Mouse (Mus musculus) erythroblast, adult 5-6 weeks (primary cell): ENCODE results near the gene Dpep1. TPM values are rescaled to one million over a fixed set of nuclear protein-coding genes. Genes with fewer than 3 reads are reported as not detected.
A peak's percentile ranks its signal among the peaks of the same experiment; 100 is the strongest.

Experiments used
- ATAC-seq: replicated peaks from 2 replicates; pipeline ENCODE4 v1.8.0; 2016; ENCODE audit warnings: moderate number of reproducible peaks, mild to moderate bottlenecking, moderate TSS enrichment, inconsistent platforms; ENCODE audit not compliant: poor library complexity, low FRiP score, severe bottlenecking
- total RNA-seq, 2 experiments: library from RNA; stranded (forward) in 1 of 2; stranded (reverse) in 1 of 2; fragments of 150-400 nt in 1 of 2; fragments of 200-764, 138-1000 nt in 1 of 2; gene quantifications; 2 replicates each; pipeline versions ENCODE4 v1.2.3 to v1.2.4; 2015 to 2017; ENCODE audit warnings: low replicate concordance in 2 of 2

Gene Dpep1
- 1.3 TPM in 1 of 2 replicates, not detected in the other for total RNA-seq (2015; ENCODE audit: low replicate concordance)
- total RNA-seq (2017; ENCODE audit: low replicate concordance) = not detected in 2 replicates

- no peak for ATAC-seq
Observed at GRCm38 (mm10) chr8:123185566-123186409, at the start of gene Dpep1. TSS of gene Dpep1 (plus strand) at chr8:123186242.

- ATAC-seq = no peak
Observed at GRCm38 (mm10) chr8:123136287-123136686, 49.8 kb upstream of the Dpep1 start.

GRCm38 (mm10) chr8:123137645-123138077 is 48.4 kb upstream of the Dpep1 start:
- ATAC-seq = no peak

DNA sequence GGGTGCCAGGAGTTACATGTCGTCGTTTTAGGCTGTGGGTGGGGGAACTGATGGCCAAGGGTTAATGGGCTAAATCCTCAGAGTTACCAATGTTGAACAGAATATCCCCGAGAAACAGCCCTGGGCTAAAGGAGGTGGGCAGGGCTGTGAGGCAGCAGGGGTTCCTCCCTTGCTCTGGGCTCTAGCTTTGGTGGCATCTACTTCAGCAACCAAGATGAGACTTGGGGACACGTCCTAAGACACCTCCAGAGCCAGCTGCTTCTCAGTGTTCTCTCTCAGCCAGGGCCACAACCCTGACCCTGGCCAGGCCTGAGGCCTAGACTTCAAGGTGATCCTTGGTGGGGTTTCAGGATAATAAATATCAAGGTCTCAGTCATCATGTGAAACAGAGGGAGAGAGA is 47.3 kb upstream of the Dpep1 start:
- no peak for ATAC-seq

- ATAC-seq = no peak
Observed at GRCm38 (mm10) chr8:123141741-123142462, 44.1 kb upstream of the Dpep1 start.

GRCm38 (mm10) chr8:123145279-123145678 is 40.8 kb upstream of the Dpep1 start:
- ATAC-seq = no peak

DNA sequence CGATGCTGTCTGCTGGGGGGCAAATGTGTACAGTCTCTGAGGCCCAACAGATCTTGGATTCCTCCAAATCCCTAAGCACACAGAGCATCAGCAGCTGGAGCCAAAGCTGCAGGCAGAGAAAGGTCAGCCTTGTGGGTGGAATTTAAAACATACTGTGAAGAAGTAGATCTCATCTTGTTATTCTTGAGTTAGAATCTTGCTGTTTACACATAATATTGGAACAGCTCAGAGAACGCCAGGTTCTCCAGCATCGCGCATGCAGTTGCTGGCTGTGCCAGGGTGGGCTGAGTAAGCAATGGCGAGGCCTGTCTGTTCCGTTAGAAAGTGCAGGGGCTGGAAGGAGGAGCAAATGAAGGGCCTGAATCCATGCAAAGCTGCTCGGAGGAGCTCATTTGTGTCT is 39.7 kb upstream of the Dpep1 start:
- ATAC-seq = no peak

GRCm38 (mm10) chr8:123150737-123151171 is 35.3 kb upstream of the Dpep1 start:
- no peak for ATAC-seq

GRCm38 (mm10) chr8:123155177-123155576 is 30.9 kb upstream of the Dpep1 start:
- ATAC-seq = 0 out of 2 replicates have a peak, but pooled peaks have one; percentile 35

GRCm38 (mm10) chr8:123156070-123156773 is 29.8 kb upstream of the Dpep1 start:
- ATAC-seq = peak; percentile 78

- no peak for ATAC-seq
Observed at GRCm38 (mm10) chr8:123157888-123158465, 28.1 kb upstream of the Dpep1 start, which contains the start of gene Sult5a1. TSS of gene Sult5a1 (minus strand) at chr8:123158315.

DNA sequence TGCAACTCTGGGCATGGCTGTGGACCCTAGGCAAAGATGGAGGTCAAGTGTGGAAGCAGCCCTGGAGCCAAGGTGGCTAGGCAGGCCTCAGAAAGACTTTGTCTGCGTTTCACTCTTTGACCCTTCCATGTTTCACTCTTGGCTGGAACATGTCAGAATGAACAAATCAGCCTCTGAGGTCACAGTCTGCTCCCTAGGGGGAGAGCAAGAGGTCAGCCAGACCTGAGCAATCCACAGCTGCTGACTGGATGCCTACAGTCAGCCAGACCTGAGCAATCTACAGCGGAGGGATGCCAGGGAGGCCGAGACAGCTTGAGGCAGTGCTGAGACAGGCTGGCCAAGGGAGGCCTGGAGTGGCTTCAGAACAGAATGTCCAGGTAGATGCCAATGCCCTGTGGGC is 4.7 kb upstream of the Dpep1 start:
- ATAC-seq = no peak

DNA sequence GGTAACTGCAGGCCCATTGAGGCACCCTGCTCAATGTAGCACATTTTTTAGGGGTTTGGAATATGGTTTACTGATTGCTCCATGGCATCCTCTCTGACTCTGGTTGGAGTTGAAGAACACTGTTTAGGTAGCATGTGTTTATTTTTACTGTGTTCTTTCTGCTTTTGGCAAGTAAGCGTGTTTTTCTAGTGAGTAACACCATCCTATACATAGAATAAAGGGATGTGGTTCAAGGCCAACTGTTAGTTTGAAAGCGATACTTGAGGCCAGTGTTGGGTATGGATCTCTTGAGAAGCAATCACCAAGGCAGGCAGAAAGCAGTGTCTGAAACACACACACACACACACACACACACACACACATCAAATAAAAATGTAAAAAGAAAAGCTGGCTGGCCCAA is 2.0 kb downstream of the Dpep1 start:
- no peak for ATAC-seq

DNA sequence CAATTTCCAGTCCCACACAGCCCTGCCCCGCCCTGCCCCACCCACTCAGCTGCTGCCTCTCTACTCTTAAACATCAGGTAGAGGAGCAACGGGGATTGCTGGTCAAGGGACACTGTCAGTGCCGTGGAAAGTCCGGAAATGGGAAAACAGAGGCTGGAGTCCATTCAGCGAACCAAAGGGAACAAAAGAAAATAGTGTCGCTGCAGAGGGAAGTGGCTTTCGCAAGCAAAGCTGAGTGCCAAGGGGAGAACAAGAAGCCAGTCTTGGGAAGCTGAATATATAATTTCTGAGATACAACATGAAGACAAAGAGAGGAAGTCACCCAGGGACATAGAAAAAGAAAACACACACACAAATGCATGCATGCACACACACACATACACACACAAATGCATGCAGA is 2.8 kb downstream of the Dpep1 start:
- ATAC-seq = no peak

GRCm38 (mm10) chr8:123190678-123191077 is 4.6 kb downstream of the Dpep1 start:
- no peak for ATAC-seq

DNA sequence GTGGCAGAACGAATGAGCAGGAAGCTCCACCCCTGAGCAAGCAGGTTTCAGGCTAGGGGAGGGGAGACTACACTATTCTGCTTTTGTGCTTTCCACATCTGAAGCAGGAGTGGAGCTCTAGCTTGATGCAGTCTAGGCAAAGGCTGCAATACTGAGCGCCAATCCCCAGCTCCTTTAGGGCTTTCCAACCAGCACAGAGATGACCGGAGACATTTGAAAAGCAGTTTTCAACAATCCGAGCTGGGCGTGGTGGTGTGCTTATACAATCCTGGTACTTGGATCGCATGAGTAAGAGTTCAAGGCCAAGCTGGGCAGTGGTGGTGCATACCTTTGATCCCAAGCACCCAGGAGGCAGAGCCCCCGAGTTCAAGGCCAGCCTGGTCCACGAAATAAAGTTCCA is 5.9 kb downstream of the Dpep1 start:
- no peak for ATAC-seq

DNA sequence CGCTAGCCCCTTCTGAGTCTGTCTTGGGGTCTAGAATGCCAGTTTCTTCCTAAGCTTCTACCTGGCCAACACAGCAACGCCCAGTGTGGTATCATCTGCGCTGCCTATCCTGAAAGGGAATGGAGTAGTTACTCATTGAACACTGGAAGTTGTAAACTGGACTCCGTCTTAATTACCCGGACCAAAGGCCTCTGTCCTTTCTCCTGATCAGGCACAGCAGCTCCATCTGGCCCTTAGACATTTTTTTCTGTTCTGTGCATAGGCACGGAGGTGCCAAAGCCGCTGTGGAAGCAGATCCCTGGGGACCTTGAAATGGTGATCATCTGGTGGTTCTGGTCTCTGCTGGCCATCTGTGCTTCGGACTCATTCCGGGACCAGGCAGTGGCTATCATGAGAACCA is 7.7 kb downstream of the Dpep1 start:
- ATAC-seq = no peak

DNA sequence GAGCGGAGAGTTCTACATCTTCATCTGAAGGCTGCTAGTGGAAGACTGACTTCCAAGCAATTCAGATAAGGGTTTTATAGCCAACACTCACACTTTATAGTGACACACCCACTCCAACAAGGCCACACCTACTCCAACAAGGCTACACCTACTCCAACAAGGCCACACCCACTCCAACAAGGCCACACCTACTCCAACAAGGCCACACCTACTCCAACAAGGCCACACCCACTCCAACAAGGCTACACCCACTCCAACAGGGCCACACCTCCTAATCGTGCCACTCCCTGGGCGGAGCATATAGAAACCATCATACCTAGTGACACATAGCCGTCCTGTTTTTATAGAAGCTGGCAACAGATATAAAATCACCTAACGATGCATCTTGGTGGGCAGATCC is 11.0 kb downstream of the Dpep1 start:
- 0 out of 2 replicates have a peak, but pooled peaks have one; percentile 43 for ATAC-seq

DNA sequence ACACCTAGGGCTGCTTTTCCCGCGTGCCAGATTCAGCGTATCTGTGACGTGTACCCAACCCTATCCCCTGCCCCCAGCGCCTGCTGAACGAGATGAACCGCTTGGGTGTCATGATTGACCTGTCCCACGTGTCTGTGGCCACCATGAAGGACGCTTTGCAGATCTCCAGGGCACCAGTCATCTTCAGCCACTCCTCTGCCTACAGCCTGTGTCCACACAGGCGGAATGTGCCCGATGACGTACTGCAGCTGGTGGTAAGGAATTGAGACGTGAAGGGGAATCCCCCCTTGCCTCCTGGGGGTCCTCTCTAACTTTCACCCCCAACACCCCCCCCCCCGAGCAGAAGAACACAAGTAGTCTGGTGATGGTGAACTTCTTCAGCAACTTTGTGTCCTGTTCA is 13.8 kb downstream of the Dpep1 start:
- ATAC-seq = no peak

DNA sequence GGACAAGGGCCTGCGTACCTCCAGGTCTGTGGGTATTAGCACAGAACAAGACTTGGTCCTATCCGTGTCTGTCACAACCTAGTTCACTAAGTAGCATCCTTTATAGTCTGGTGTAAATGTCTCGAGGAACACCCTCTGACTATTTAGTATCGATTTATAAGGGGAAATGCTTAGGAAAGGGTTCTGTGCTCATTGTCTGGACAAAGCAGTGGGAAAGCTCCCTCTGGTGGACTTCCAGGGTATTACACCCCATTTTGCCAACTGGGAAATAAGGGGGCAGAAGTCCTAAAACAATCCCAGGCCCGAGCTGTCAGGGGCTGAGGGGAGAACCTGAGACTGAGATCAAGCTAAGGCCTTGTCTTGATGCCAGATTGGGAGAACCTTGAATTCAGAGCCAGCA is 16.2 kb downstream of the Dpep1 start:
- peak; percentile 59 for ATAC-seq
